Mouse (Mus musculus): ENCODE results near the gene Hsd17b12.

DNA sequence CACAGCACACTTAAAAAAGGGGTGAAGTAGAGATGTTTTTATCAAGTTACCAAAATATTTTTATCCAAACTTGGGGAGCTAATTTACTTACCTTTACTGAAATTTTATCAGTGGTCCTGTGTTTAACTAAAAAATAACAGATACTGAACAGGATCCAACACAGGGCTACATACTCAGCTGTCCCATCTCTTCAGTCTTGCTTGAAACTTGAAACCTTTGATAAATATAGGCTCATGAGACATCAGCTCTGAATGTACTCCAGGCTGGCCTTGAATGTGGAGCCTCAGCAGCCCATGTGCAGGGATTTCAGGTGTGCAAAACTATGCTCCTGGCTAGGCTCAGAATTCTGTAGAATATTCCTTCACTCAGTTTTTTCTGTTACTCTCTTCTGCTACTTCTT lies 127.2 kb downstream of the Hsd17b12 start:
- no peak for TF ChIP-seq CTCF (conservative IDR thresholded peaks at IDR 0.05; ENCODE audit: low read length)
- no peak for TF ChIP-seq NANOG (IDR thresholded peaks at IDR 0.05; ENCODE audit: borderline replicate concordance, low read length)

All from E14TG2a.4 (cell line).